23 mouse cellular contexts compared by ENCODE assay signal in genomic region chr16:30295106-30295505, GRCm38 (mm10). TPM values are rescaled to one million over a fixed set of nuclear protein-coding genes. Genes with fewer than 3 reads are reported as not detected.
"Had no signal": no experiment of that assay in that cellular context is flagged by ENCODE, and none has a peak within 500 bp of the region (broad histone marks: within the 10 kb centered on the region; RNA-seq: fewer than 3 reads in every experiment).

No protein-coding gene starts in this region.

- H3K9me3 ChIP-seq: neural tube, embryonic 13.5 days; neural tube, embryonic 15.5 days; stomach, embryonic 15.5 days had no signal

- H3K27me3 ChIP-seq: neural tube, embryonic 13.5 days; neural tube, embryonic 15.5 days; stomach, embryonic 15.5 days had no signal

- DNase-seq: retina, postnatal 1 day; right cerebral cortex, adult 18-20 months; right cerebral cortex, postnatal 14 days; right cerebral cortex, postnatal 25 days; right cerebral cortex, postnatal 4 days; spleen, adult 18-20 months; thymus, adult 18-20 months; thymus, adult 2 months; thymus, postnatal 14 days; thymus, postnatal 25 days; thymus, postnatal 36 days; thymus, postnatal 4 days had no signal

- H3K36me3 ChIP-seq: neural tube, embryonic 13.5 days; neural tube, embryonic 15.5 days; stomach, embryonic 15.5 days had no signal

- H3K4me3 ChIP-seq: neural tube, embryonic 13.5 days; neural tube, embryonic 15.5 days; stomach, embryonic 15.5 days had no signal

- H3K4me1 ChIP-seq: neural tube, embryonic 13.5 days; neural tube, embryonic 15.5 days; stomach, embryonic 15.5 days had no signal

- H3K27ac ChIP-seq: neural tube, embryonic 13.5 days; neural tube, embryonic 15.5 days; stomach, embryonic 15.5 days; stomach, postnatal 0 days had no signal

RNA-seq across cellular contexts. Expression of gene Lrrc15, which starts 12.1 kb away (rescaled TPM):
- total RNA-seq: neutrophil, adult 5-6 weeks had no signal
- polyA plus RNA-seq: small intestine, adult 2 months; spleen, adult 2 months had no signal

RNA-seq across cellular contexts. Expression of gene Cpn2, which starts 27.8 kb away (rescaled TPM):
- polyA plus RNA-seq: neural tube, embryonic 13.5 days; neural tube, embryonic 14.5 days; neural tube, embryonic 15.5 days; spleen, adult 2 months; stomach, embryonic 14.5 days; stomach, postnatal 0 days; thymus, postnatal 0 days; urinary bladder, adult 2 months had no signal
